Mouse (Mus musculus) right cerebral cortex, adult 2 months (tissue): ENCODE measurements around the gene Pcsk2.
A peak's percentile ranks its signal among the peaks of the same experiment; 100 is the strongest.

Source experiments
- DNase-seq, 2 experiments: peaks; one replicate each; pipeline ENCODE4 v3.0.0; 2021 to 2022; ENCODE audit warnings: low spot score in 2 of 2

Pcsk2 gene

GRCm38 (mm10) chr2:143644374-143644773 lies 98.4 kb downstream of the Pcsk2 start:
- DNase-seq, result no peak

GRCm38 (mm10) chr2:143646001-143646400 lies 100.0 kb downstream of the Pcsk2 start:
- DNase-seq, result no peak

GRCm38 (mm10) chr2:143654621-143655020 lies 108.7 kb downstream of the Pcsk2 start:
- peak in 1 of 2 experiments; percentile 46 for DNase-seq

- no peak for DNase-seq
Measured at GRCm38 (mm10) chr2:143656968-143657367, 111.0 kb downstream of the Pcsk2 start.

- DNase-seq, result no peak
Measured at GRCm38 (mm10) chr2:143666785-143667184, 120.8 kb downstream of the Pcsk2 start.

GRCm38 (mm10) chr2:143677869-143678268 lies 131.9 kb downstream of the Pcsk2 start:
- DNase-seq, result peak in 1 of 2 experiments; percentile 24

GRCm38 (mm10) chr2:143679513-143679912 lies 133.6 kb downstream of the Pcsk2 start:
- DNase-seq, result no peak

GRCm38 (mm10) chr2:143681873-143682555 lies 136.1 kb downstream of the Pcsk2 start:
- no peak for DNase-seq

- DNase-seq, result no peak
Measured at GRCm38 (mm10) chr2:143683513-143683912, 137.6 kb downstream of the Pcsk2 start.

- DNase-seq, result no peak
Measured at GRCm38 (mm10) chr2:143691244-143691643, 145.3 kb downstream of the Pcsk2 start.

GRCm38 (mm10) chr2:143696026-143696557 lies 150.1 kb downstream of the Pcsk2 start:
- peak; percentile 41 to 45 for DNase-seq

- DNase-seq, result no peak
Measured at GRCm38 (mm10) chr2:143696704-143697103, 150.7 kb downstream of the Pcsk2 start.

GRCm38 (mm10) chr2:143701141-143701540 lies 155.2 kb downstream of the Pcsk2 start:
- no peak for DNase-seq

- no peak for DNase-seq
Measured at GRCm38 (mm10) chr2:143702931-143703344, 157.0 kb downstream of the Pcsk2 start.

GRCm38 (mm10) chr2:143708205-143708604 lies 162.2 kb downstream of the Pcsk2 start:
- DNase-seq, result no peak

GRCm38 (mm10) chr2:143709249-143709648 lies 163.3 kb downstream of the Pcsk2 start:
- no peak for DNase-seq

GRCm38 (mm10) chr2:143709979-143710378 lies 164.0 kb downstream of the Pcsk2 start:
- no peak for DNase-seq

GRCm38 (mm10) chr2:143711886-143712285 lies 165.9 kb downstream of the Pcsk2 start:
- DNase-seq, result peak; percentile 55 to 56

- no peak for DNase-seq
Measured at GRCm38 (mm10) chr2:143712901-143713300, 166.9 kb downstream of the Pcsk2 start.

GRCm38 (mm10) chr2:143713902-143714301 lies 167.9 kb downstream of the Pcsk2 start:
- DNase-seq, result no peak

- no peak for DNase-seq
Measured at GRCm38 (mm10) chr2:143715110-143715509, 169.2 kb downstream of the Pcsk2 start.

- DNase-seq, result no peak
Measured at GRCm38 (mm10) chr2:143723231-143723630, 177.3 kb downstream of the Pcsk2 start.

- DNase-seq, result no peak
Measured at GRCm38 (mm10) chr2:143724101-143724500, 178.1 kb downstream of the Pcsk2 start.

- no peak for DNase-seq
Measured at GRCm38 (mm10) chr2:143724720-143725119, 178.8 kb downstream of the Pcsk2 start.
